Mouse (Mus musculus) liver, postnatal 0 days (tissue): ENCODE data around the gene Srp68.

Source experiments
- CTCF ChIP-seq: sonication (generic); IDR thresholded peaks from 2 replicates; pipeline ENCODE4 v1.5.1; 2016; ENCODE audit warnings: antibody characterized with exemption, low read depth
- EP300 ChIP-seq: IDR thresholded peaks from 2 replicates; pipeline ENCODE4 v1.6.1; 2016; ENCODE audit warnings: antibody characterized with exemption, low read depth, mild to moderate bottlenecking

DNA sequence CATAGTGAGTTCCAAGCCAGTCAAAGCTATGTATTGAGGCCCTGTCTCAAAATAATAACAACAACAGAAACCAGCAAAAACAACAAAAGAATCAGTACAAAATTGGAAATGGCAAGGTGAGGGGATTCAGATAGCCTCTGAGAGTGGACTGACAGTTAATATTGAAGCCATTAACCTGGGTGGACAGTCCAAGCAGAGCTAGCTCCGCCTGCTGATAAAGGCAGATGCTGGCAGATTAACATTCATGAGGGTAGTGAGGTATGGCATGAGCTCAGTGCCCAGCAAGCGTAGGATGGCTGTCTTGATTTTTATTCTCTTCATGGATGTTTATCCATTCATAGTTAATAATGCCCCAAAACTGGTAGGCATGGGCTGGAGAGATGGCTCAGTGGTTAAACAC lies 72.9 kb downstream of the Srp68 start:
- TF ChIP-seq CTCF (no peak), EP300 (no peak)
